Mouse (Mus musculus): ENCODE measurements around the gene Jmjd6.

DNA sequence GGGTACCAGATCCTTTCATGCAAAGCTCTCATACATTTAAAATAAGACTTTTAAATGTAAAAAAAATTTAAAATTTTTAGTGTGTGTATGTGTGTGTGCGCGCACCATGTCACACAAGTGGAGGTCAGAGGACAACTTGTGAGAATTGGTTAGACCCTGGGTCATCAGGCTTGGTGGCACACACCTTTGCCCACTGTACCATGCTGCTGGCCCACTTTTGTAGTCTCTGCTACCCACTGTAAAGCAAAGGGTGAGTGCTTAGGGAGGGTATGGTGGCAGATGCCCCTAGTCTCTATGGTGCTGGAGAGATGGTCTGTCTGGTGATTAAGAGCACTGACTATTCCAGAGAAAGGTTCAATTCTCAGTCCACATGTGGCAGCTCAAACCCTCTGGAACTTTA lies 20.0 kb downstream of the Jmjd6 start:
- no peak for TF ChIP-seq CTCF (IDR thresholded peaks at IDR 0.05; ENCODE audit: insufficient read depth, low read depth, low read length)
- no peak for TF ChIP-seq POLR2A (IDR thresholded peaks at IDR 0.05; ENCODE audit: insufficient read depth, low read depth, low read length)
